Mouse (Mus musculus): ENCODE data around the gene Rpf1. TPM values are rescaled to one million over a fixed set of nuclear protein-coding genes. Genes with fewer than 3 reads are reported as not detected.

Rpf1 gene
- total RNA-seq (2014; rRNA removed) (22.0 and 31.7 TPM in 2 replicates), polyA plus RNA-seq (2015; fragmentation: Nextera tagmentation; extraction: Ambion mirVana) (24.7 and 26.2 TPM in 2 replicates)

- H3K27ac ChIP-seq (ENCODE audit: low read depth, low read length): peak within 1 kb of the TSS; percentile 98
- DNase-seq (ENCODE audit: low spot score): peak; percentile 95
- H3K4me1 ChIP-seq (ENCODE audit: insufficient read depth, low read length): no peaks in the 10 kb centered on the region
- peak; percentile 18 for TF ChIP-seq CTCF (IDR thresholded peaks at IDR 0.05)
- H3K9ac ChIP-seq (replicated peaks; ENCODE audit: low read length, poor library complexity, severe bottlenecking): peak within 1 kb of the TSS; percentile 79
- peak; percentile 95 for ATAC-seq (ENCODE audit: low FRiP score)
- H3K27me3 ChIP-seq (ENCODE audit: insufficient read depth, low read length): no peaks in the 10 kb centered on the region
- peaks cover 11% of the 10 kb centered on the region; the same call in 1 of the 2 replicates for H3K36me3 ChIP-seq (ENCODE audit: insufficient read depth, low read length)
- under 1% methylated on average over 59 of the region's 82 CpGs for WGBS
- H3K9me3 ChIP-seq (ENCODE audit: low read length): no peaks in the 10 kb centered on the region
- peak within 1 kb of the TSS; percentile 55 for H3K4me2 ChIP-seq (ENCODE audit: low read depth, low read length, poor library complexity, severe bottlenecking)
- H3K4me3 ChIP-seq (ENCODE audit: low read depth, low read length): peak within 1 kb of the TSS; percentile 83
These were observed at the start of gene Rpf1 for GRCm38 (mm10) chr3:146520798-146521651. Rpf1 (minus strand) TSS chr3:146521429.

GRCm38 (mm10) chr3:146570939-146571338 lies 49.7 kb upstream of the Rpf1 start:
- WGBS: 86% methylated on average over 6 of the region's 6 CpGs
- Histone ChIP-seq H3K9ac (replicated peaks; ENCODE audit: low read length, poor library complexity, severe bottlenecking) (no peak overlapping the region), H3K9me3 (ENCODE audit: low read length) (no peaks in the 10 kb centered on the region), H3K4me3 (ENCODE audit: low read depth, low read length) (no peak overlapping the region), H3K4me1 (ENCODE audit: insufficient read depth, low read length) (no peaks in the 10 kb centered on the region), H3K36me3 (ENCODE audit: insufficient read depth, low read length) (no peaks in the 10 kb centered on the region), H3K4me2 (ENCODE audit: low read depth, low read length, poor library complexity, severe bottlenecking) (no peak overlapping the region), H3K27ac (ENCODE audit: low read depth, low read length) (no peak overlapping the region), H3K27me3 (ENCODE audit: insufficient read depth, low read length) (no peaks in the 10 kb centered on the region)
- ATAC-seq (ENCODE audit: low FRiP score) (no peak), DNase-seq (ENCODE audit: low spot score) (no peak)
- no peak for TF ChIP-seq CTCF (IDR thresholded peaks at IDR 0.05)

- 82% methylated on average over 10 of the region's 10 CpGs for WGBS
- ATAC-seq (ENCODE audit: low FRiP score): no peak
These were observed 49.0 kb upstream of the Rpf1 start, which contains the start of gene Uox for GRCm38 (mm10) chr3:146570148-146570782. Uox (plus strand) TSS chr3:146570426.

GRCm38 (mm10) chr3:146569594-146569993 lies 48.4 kb upstream of the Rpf1 start:
- no peak overlapping the region for H3K27ac ChIP-seq (ENCODE audit: low read depth, low read length)
- no peaks in the 10 kb centered on the region for H3K27me3 ChIP-seq (ENCODE audit: insufficient read depth, low read length)
- H3K9me3 ChIP-seq (ENCODE audit: low read length): no peaks in the 10 kb centered on the region
- H3K4me1 ChIP-seq (ENCODE audit: insufficient read depth, low read length): no peaks in the 10 kb centered on the region
- ATAC-seq (ENCODE audit: low FRiP score): no peak
- no peak overlapping the region for H3K4me3 ChIP-seq (ENCODE audit: low read depth, low read length)
- 95% methylated on average over 3 of the region's 3 CpGs for WGBS
- H3K9ac ChIP-seq (replicated peaks; ENCODE audit: low read length, poor library complexity, severe bottlenecking): no peak overlapping the region
- no peaks in the 10 kb centered on the region for H3K36me3 ChIP-seq (ENCODE audit: insufficient read depth, low read length)
- no peak overlapping the region for H3K4me2 ChIP-seq (ENCODE audit: low read depth, low read length, poor library complexity, severe bottlenecking)
- no peak for DNase-seq (ENCODE audit: low spot score)
- no peak for TF ChIP-seq CTCF (IDR thresholded peaks at IDR 0.05)

More at GRCm38 (mm10) chr3:146570148-146570782, 49.0 kb upstream of the Rpf1 start, which contains the start of gene Uox:
- no peak for DNase-seq (ENCODE audit: low spot score)
- TF ChIP-seq CTCF (IDR thresholded peaks at IDR 0.05): no peak
- Histone ChIP-seq H3K27ac (ENCODE audit: low read depth, low read length) (no peak within 1 kb of the TSS), H3K27me3 (ENCODE audit: insufficient read depth, low read length) (no peaks in the 10 kb centered on the region), H3K36me3 (ENCODE audit: insufficient read depth, low read length) (no peaks in the 10 kb centered on the region), H3K4me3 (ENCODE audit: low read depth, low read length) (no peak within 1 kb of the TSS), H3K9me3 (ENCODE audit: low read length) (no peaks in the 10 kb centered on the region), H3K4me1 (ENCODE audit: insufficient read depth, low read length) (no peaks in the 10 kb centered on the region), H3K4me2 (ENCODE audit: low read depth, low read length, poor library complexity, severe bottlenecking) (no peak within 1 kb of the TSS), H3K9ac (replicated peaks; ENCODE audit: low read length, poor library complexity, severe bottlenecking) (no peak within 1 kb of the TSS)

GRCm38 (mm10) chr3:146567884-146568530 lies 46.8 kb upstream of the Rpf1 start:
- 89% methylated on average over 9 of the region's 9 CpGs for WGBS
- H3K4me2 ChIP-seq (ENCODE audit: low read depth, low read length, poor library complexity, severe bottlenecking): no peak overlapping the region
- no peak for ATAC-seq (ENCODE audit: low FRiP score)
- H3K36me3 ChIP-seq (ENCODE audit: insufficient read depth, low read length): no peaks in the 10 kb centered on the region
- H3K9ac ChIP-seq (replicated peaks; ENCODE audit: low read length, poor library complexity, severe bottlenecking): no peak overlapping the region
- no peaks in the 10 kb centered on the region for H3K27me3 ChIP-seq (ENCODE audit: insufficient read depth, low read length)
- H3K27ac ChIP-seq (ENCODE audit: low read depth, low read length): no peak overlapping the region
- TF ChIP-seq CTCF (IDR thresholded peaks at IDR 0.05): no peak
- no peaks in the 10 kb centered on the region for H3K9me3 ChIP-seq (ENCODE audit: low read length)
- no peak for DNase-seq (ENCODE audit: low spot score)
- no peaks in the 10 kb centered on the region for H3K4me1 ChIP-seq (ENCODE audit: insufficient read depth, low read length)
- no peak overlapping the region for H3K4me3 ChIP-seq (ENCODE audit: low read depth, low read length)
